Mouse (Mus musculus): ENCODE measurements at regions not wholly inside any gene's neighbourhood (a gene's known extent, or its start where the extent isn't known, plus 50 kb on each side); places are given as distances from the start of the nearest gene placed in this dataset.

- TF ChIP-seq USF1 (IDR thresholded peaks at IDR 0.05; ENCODE audit: low read depth) (no peak), CTCF (IDR thresholded peaks at IDR 0.05; ENCODE audit: control insufficient read depth, insufficient read depth, insufficient read length) (no peak)
Measured at GRCm38 (mm10) chr6:111813982-111814603, 459.5 kb upstream of the Lmcd1 start.

Measured in C2C12 (cell line).